Mouse (Mus musculus) liver, postnatal 0 days (tissue): ENCODE measurements at regions not wholly inside any gene's neighbourhood (a gene's known extent, or its start where the extent isn't known, plus 50 kb on each side); places are given as distances from the start of the nearest gene placed in this dataset.

Experiments
- ATAC-seq: fragments of 200-750 bp; cut with Nextera tagmentation; 2 replicates; pipeline ENCODE4 v1.8.0; 2017; ENCODE audit warnings: mild to moderate bottlenecking, moderate library complexity
- DNase-seq: peaks from one replicate; pipeline ENCODE4 v3.0.0-alpha.2; 2016
- H3K27ac ChIP-seq: fragments of 300-500 bp; sonication (generic); 2 replicates; pipeline ENCODE4 v1.5.1; 2014; ENCODE audit warnings: antibody characterized with exemption, moderate library complexity, mild to moderate bottlenecking, low read depth
- H3K27me3 ChIP-seq: fragments of 300-500 bp; sonication (generic); 2 replicates; pipeline ENCODE4 v1.6.1; 2014; ENCODE audit warnings: low read length, control low read depth, mixed read lengths; ENCODE audit not compliant: insufficient read depth
- H3K36me3 ChIP-seq: fragments of 300-500 bp; sonication (generic); replicated peaks from 2 replicates; pipeline ENCODE4 v1.6.1; 2014; ENCODE audit warnings: mild to moderate bottlenecking, control low read depth, low read length, moderate library complexity, mixed read lengths; ENCODE audit not compliant: insufficient read depth
- H3K4me1 ChIP-seq: fragments of 300-500 bp; sonication (generic); 2 replicates; pipeline ENCODE4 v1.6.1; 2014; ENCODE audit warnings: antibody characterized with exemption, mild to moderate bottlenecking, control low read depth; ENCODE audit not compliant: insufficient read depth
- H3K4me2 ChIP-seq: fragments of 300-500 bp; sonication (generic); 2 replicates; pipeline ENCODE4 v1.6.1; 2014; ENCODE audit warnings: low read depth, mild to moderate bottlenecking, low read length, moderate library complexity, mixed read lengths
- H3K4me3 ChIP-seq: fragments of 300-500 bp; sonication (generic); 2 replicates; pipeline ENCODE4 v1.5.1; 2014; ENCODE audit warnings: low read depth, low read length
- H3K9ac ChIP-seq: fragments of 300-500 bp; sonication (generic); replicated peaks from 2 replicates; pipeline ENCODE4 v1.6.1; 2014; ENCODE audit warnings: mild to moderate bottlenecking, moderate library complexity
- H3K9me3 ChIP-seq: fragments of 300-500 bp; sonication (generic); 2 replicates; pipeline ENCODE4 v1.6.1; 2016; ENCODE audit warnings: mild to moderate bottlenecking, control low read depth, low read length, mixed read lengths
- CTCF ChIP-seq: sonication (generic); IDR thresholded peaks from 2 replicates; pipeline ENCODE4 v1.5.1; 2016; ENCODE audit warnings: antibody characterized with exemption, low read depth
- EP300 ChIP-seq: IDR thresholded peaks from 2 replicates; pipeline ENCODE4 v1.6.1; 2016; ENCODE audit warnings: antibody characterized with exemption, low read depth, mild to moderate bottlenecking
- WGBS: fragments of 180-500 bp; shearing (Covaris S2); extraction: QIAGEN DNeasy Blood & Tissue Kit; methylation state at CpG from one replicate; pipeline ENCODE4 v1.1.7; 2014; ENCODE audit not compliant: insufficient replicate concordance; 5-methylcytosine and 5-hydroxymethylcytosine counted together

- Histone ChIP-seq H3K4me3 (no peak overlapping the region), H3K4me2 (no peak overlapping the region), H3K36me3 (no peaks in the 10 kb centered on the region), H3K27ac (no peak overlapping the region), H3K4me1 (no peaks in the 10 kb centered on the region), H3K9me3 (no peaks in the 10 kb centered on the region), H3K9ac (no peak overlapping the region), H3K27me3 (no peaks in the 10 kb centered on the region)
- no peak for TF ChIP-seq EP300
- TF ChIP-seq CTCF, result no peak
- DNase-seq (no peak), ATAC-seq (no peak)
- WGBS, result 73% methylated on average over 4 of the region's 4 CpGs
Observed at GRCm38 (mm10) chr3:34510723-34511122, 139.5 kb upstream of the Sox2 start.

GRCm38 (mm10) chr3:34509160-34509559 lies 141.0 kb upstream of the Sox2 start:
- Histone ChIP-seq H3K27ac (no peak overlapping the region), H3K9ac (no peak overlapping the region), H3K4me3 (no peak overlapping the region), H3K4me2 (no peak overlapping the region), H3K27me3 (no peaks in the 10 kb centered on the region), H3K4me1 (no peaks in the 10 kb centered on the region), H3K9me3 (no peaks in the 10 kb centered on the region), H3K36me3 (no peaks in the 10 kb centered on the region)
- 64% methylated on average over 5 of the region's 5 CpGs for WGBS
- DNase-seq (no peak), ATAC-seq (no peak)
- TF ChIP-seq CTCF, result no peak
- no peak for TF ChIP-seq EP300

- no peak for ATAC-seq
- Histone ChIP-seq H3K9ac (no peak overlapping the region), H3K27ac (no peak overlapping the region), H3K9me3 (no peaks in the 10 kb centered on the region), H3K27me3 (no peaks in the 10 kb centered on the region), H3K4me1 (no peaks in the 10 kb centered on the region), H3K4me2 (no peak overlapping the region), H3K4me3 (no peak overlapping the region), H3K36me3 (no peaks in the 10 kb centered on the region)
- TF ChIP-seq CTCF (no peak), EP300 (no peak)
- no peak for DNase-seq
- WGBS, result 48% methylated on average over 3 of the region's 3 CpGs
Observed at GRCm38 (mm10) chr3:34504573-34504894, 145.7 kb upstream of the Sox2 start.

DNA sequence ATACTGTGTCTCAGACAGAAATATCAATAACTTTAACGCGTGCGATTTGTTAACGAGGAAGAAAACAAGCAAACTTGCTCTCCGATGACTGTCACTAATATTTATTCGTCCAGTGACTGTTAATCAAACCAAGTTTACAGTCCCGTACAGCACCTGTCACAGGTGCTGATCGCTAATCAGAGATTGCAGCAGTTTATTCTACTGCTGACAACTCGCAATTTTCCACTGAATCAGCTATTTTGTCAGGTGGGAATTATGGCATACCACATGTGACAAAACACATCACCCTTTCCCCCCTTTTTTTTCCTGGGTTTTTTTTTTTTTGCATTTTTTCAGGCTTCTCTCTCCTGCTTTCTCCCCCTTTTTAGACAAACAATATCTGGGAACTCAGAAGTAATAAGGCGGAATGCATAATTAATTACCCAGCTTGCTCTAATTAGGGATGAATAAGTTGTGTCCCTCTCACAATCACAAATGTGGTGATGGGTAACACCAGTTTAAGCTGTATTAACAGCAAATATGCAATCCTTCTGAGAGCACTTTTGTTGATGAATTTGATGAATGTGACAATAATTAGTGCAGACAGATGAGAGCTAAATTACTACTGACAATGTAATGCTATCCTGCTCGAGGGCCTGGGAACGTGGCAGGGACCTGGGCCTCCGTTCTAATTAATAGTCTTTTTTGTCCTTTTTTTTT lies 146.2 kb upstream of the Sox2 start:
- no peaks in the 10 kb centered on the region for H3K36me3 ChIP-seq
- H3K9ac ChIP-seq, result no peak overlapping the region
- H3K4me1 ChIP-seq, result no peaks in the 10 kb centered on the region
- H3K27ac ChIP-seq, result no peak overlapping the region
- WGBS, result 72% methylated on average over 13 of the region's 13 CpGs
- no peaks in the 10 kb centered on the region for H3K9me3 ChIP-seq
- H3K4me3 ChIP-seq, result no peak overlapping the region
- DNase-seq, result no peak
- ATAC-seq, result no peak
- no peaks in the 10 kb centered on the region for H3K27me3 ChIP-seq
- no peak overlapping the region for H3K4me2 ChIP-seq
- TF ChIP-seq CTCF (no peak), EP300 (no peak)

- Histone ChIP-seq H3K9me3 (no peaks in the 10 kb centered on the region), H3K9ac (no peak overlapping the region), H3K27ac (no peak overlapping the region), H3K36me3 (no peaks in the 10 kb centered on the region), H3K4me2 (no peak overlapping the region), H3K4me3 (no peak overlapping the region), H3K27me3 (no peaks in the 10 kb centered on the region), H3K4me1 (no peaks in the 10 kb centered on the region)
- ATAC-seq, result no peak
- no peak for DNase-seq
- no peak for TF ChIP-seq EP300
- no peak for TF ChIP-seq CTCF
- 81% methylated on average over 8 of the region's 8 CpGs for WGBS
Observed at GRCm38 (mm10) chr3:34496839-34497238, 153.4 kb upstream of the Sox2 start.

GRCm38 (mm10) chr3:34495615-34496014 lies 154.6 kb upstream of the Sox2 start:
- no peak for ATAC-seq
- Histone ChIP-seq H3K9ac (no peak overlapping the region), H3K27me3 (no peaks in the 10 kb centered on the region), H3K27ac (no peak overlapping the region), H3K4me2 (no peak overlapping the region), H3K9me3 (no peaks in the 10 kb centered on the region), H3K4me3 (no peak overlapping the region), H3K4me1 (no peaks in the 10 kb centered on the region), H3K36me3 (no peaks in the 10 kb centered on the region)
- TF ChIP-seq CTCF (no peak), EP300 (no peak)
- 57% methylated on average over 3 of the region's 3 CpGs for WGBS
- DNase-seq, result no peak

DNA sequence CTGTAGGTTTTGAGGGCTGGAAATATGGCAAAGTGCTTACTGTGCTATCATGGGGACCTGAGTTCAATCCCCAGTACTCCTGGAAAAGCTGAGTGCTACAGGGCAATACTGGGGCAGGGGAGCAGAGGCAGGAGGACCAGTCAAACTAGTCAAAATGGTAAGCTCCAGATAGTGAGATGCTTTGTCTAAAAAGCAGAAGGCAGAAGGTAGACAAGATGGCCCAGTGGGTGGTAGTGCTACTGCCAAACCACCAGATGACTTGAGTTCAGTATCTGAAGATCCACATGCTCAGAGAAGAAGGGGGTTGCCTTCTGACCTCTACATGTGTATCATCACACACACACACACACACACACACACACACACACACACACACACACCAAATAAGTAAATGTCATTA lies 156.3 kb upstream of the Sox2 start:
- no peak for ATAC-seq
- Histone ChIP-seq H3K4me3 (no peak overlapping the region), H3K4me1 (no peaks in the 10 kb centered on the region), H3K4me2 (no peak overlapping the region), H3K27me3 (no peaks in the 10 kb centered on the region), H3K36me3 (no peaks in the 10 kb centered on the region), H3K27ac (no peak overlapping the region), H3K9me3 (no peaks in the 10 kb centered on the region), H3K9ac (no peak overlapping the region)
- TF ChIP-seq CTCF (no peak), EP300 (no peak)
- DNase-seq, result no peak
